Mouse (Mus musculus): ENCODE data around the gene Sgpp1. TPM values are rescaled to one million over a fixed set of nuclear protein-coding genes. Genes with fewer than 3 reads are reported as not detected.
"Not testable (repeated sequence)": the region's sequence is repeated elsewhere in the genome, so short reads cannot be mapped to it uniquely, and the experiment has no call there.

The Sgpp1 gene
- total RNA-seq, 2 experiments from 2014 or later, result 25.9 to 27.2 TPM

DNA sequence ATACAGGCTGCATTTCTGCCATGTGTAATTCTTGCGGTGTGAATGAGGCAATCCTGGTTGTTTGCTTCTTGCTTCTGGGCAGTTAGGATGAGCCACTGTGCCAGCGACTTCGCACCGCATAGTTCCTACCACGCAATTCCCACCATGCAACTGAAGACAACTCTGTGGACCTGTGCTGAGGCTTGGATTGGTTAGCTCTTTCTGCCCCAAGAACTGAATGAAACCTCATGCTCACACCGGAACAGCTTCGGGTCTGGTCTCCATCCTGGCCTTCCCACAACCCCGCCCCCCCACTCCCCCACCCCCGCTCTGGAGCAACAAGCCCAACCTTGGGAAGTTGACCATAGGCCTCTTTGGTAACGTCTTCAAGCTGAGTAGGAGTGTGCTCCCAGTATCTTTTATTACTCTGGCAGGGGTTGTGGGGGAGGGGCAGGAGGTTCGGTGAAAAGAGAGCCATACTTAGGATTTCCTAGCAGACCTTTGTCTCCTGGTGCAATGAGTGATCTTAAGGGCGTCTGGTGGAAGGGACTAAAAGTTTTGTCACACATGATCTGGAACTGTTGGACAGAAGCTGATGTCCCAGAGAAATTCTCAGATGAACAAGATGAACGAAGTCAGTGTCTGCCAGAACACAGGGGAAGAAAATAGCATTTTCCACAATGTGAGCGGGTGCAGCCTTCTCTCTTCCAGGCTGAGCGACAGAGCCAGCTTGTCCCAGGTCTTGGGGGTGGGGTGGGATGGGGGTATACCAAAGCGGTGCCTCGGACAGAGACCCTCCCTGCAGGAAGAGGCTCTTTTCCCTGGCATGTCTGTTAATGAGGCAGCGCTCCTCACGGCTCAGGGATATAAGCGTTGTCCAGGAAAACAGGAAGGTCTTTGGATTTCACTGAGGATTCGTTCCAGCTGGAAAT is 34.1 kb downstream of the Sgpp1 start:
- no peak for DNase-seq
- intact Hi-C loops (cut with DNase I), result no loop called here

DNA sequence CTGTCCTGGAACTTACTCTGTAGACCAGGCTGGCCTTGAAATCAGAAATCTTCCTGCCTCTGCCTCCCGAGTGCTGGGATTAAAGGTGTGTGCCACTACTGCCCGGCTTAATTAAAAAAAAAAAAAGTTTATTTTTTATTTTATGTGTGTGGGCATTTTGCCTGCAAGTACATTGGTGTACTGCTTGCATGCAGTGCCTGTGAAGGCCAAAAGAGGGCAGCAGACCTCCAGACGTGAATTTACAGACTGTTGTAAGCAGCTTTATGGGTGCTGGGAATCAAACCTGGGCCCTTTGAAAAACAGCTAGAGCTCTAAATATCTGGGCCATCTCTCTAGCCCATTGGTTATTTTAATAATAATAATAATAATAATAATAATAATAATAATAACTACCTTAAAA is 36.8 kb downstream of the Sgpp1 start:
- intact Hi-C loops (cut with DNase I), result no loop called here
- DNase-seq, result no peak

DNA sequence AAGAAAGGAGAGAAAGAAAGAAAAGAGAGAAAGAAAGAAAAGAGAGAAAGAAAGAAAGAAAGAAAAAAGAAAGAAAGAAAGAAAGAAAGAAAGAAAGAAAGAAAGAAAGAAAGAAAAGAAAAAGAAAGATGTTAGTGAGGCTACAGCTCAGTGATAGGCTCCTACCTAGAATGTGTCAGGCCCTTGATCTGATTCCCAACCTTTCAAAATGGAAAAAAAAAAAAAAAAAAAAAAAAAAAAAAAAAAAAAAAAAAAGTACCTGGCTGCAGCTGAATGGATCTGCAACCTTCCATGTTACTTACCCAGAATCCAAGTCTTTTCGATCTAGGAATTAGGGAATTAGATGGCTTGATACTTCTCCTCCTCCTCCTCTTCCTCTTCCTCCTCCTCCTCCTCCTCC is 39.7 kb downstream of the Sgpp1 start:
- intact Hi-C loops (cut with DNase I); DNase-seq: not testable (repeated sequence)

DNA sequence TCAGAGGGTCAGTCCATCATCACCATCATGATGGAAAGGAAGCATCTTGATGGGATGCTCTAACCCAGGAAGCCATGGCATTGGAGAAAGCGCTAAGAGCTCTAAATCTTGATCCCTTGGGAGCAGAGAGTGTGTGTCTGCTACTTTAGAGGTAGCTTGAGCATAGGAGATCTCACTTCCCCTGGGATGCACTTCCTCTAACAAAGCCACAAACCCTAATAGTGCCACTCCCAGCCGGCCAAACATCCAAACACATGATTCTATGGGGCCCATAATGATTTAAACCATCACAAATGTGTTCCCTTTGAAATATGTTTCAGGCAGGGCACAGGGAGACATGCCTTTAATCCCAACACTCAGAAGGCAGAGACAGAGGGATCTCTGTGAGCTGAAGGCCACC is 46.5 kb downstream of the Sgpp1 start:
- no peak for DNase-seq
- intact Hi-C loops (cut with DNase I), result no loop called here

DNA sequence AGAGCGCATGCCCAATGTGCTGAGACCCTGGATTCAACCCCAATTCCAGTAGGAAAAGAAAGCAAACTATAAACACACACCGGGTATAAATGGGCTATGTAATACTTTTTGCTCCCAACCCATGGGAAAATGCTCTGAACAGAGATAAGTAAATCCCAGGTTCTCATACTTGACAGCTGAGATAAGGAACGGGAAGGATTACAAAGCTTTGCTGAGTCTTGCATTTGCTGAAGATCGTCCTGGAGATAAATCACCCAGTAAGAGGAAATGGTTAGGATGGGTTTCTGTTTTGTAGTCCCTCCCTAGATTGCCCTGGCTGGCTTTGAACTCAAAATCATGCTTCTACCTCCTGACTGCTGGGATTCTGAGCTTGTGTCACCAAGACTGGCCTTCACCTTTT is 48.2 kb downstream of the Sgpp1 start:
- intact Hi-C loops (cut with DNase I), result no loop called here
- no peak for DNase-seq

DNA sequence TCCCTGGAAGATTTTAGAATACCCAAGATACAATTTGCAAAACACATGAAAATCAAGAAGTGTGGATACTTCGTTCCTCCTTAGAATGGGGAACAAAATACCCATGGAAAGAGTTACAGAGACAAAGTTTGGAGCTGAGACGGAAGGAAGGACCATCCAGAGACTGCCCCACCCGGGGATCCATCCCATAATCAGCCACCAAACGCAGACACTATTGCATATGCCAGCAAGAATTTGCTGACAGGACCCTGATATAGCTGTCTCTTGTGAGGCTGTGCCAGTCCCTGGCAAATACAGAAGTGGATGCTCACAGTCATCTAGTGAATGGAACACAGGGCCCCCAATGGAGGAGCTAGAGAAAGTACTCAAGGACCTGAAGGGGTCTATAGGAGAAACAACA is 51.5 kb downstream of the Sgpp1 start:
- DNase-seq; intact Hi-C loops (cut with DNase I): not testable (repeated sequence)

DNA sequence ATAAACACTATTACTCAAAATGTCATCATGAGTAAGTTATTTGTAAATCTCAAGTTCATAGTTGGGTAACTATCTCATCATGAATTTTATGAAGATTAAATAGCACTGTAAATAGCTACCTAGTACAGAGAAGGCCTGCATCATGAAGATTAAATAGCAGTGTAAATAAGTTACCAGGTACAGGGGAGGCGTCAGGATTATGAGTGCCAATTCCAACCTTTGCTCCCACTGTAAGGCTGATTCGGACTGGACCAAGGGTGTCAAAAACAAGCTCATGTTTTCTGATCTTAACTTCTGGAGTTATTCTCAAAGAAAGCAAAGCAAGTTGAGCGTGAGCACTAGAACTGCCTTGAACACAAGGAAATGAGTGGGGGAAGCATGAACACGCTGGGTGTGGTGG is 51.9 kb downstream of the Sgpp1 start:
- intact Hi-C loops (cut with DNase I), result no loop called here
- no peak for DNase-seq

DNA sequence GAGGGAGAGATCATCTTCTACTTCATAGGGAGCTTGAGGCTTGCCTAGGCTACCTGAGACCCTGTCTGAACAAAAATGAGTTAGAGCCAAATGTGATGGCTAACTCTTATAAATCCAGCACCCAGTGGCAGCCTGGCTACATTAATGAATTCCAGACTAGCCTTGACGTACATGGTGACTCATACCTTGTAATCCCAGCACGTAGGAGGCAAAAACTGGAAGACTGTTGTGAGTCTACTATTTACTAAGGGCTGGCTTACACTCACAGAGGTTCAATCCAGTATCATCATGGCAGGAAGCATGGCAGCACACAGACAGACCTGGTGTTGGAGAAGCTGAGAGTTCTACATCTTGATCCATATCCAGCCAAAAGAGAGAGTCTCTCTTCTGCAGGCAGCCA is 52.7 kb downstream of the Sgpp1 start:
- no peak for DNase-seq
- intact Hi-C loops (cut with DNase I), result no loop called here

DNA sequence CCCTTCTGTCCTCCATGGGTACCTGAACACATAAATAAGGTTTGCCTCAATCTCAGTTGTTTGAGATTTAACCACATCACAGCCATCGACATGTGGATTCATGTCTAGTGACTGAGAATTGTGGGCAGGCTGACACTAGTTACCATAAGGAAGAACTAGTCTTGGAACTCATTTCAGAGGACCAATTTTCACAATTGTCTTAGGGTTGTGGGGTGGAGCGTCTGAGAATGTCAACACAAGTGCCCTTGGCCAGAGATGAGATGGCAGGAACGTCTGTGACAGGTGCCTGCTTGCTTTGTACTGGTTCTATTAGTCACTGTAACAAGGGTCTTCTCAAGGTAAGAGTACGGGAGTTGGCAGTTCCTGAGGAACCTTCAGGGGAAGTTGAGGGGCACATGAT is 54.4 kb downstream of the Sgpp1 start:
- intact Hi-C loops (cut with DNase I), result no loop called here
- no peak for DNase-seq

DNA sequence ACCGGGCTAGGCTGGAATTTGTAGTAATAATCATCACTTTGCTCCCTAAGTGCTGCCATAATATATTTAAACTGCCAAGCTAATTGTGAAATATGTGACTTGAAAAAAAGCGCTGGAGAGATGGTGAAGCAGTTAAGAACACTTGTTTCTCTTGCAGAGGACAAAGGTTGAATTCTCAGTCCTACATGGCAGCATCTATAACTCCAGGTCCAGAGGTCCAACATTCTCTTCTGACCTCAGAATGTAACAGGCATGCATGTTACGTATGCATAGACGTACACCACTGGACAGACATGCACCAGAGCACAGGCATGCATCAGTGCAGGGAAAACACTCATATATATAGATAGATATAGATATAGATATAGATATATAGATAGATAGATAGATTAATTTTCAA is 57.1 kb downstream of the Sgpp1 start:
- intact Hi-C loops (cut with DNase I), result no loop called here
- DNase-seq, result no peak

DNA sequence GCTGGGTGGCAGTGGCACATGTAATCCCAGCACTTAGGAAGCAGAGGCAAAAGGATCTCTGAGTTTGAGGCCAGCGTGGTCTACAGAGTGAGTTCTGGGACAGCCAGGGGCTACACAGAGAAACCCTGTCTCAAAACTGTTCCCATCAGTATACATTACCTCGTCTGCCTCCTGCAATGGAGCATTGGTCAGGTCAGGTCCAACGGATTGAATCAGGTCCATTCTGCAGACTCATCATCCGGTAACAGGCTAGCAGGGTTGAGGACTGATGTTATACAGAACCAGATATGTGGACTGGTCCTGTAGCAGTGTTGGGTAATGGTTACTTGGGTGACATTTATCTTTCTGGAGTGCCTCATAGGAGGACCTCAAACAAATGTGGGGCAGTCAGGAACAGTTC is 62.9 kb downstream of the Sgpp1 start:
- intact Hi-C loops (cut with DNase I), result no loop called here
- DNase-seq, result no peak

DNA sequence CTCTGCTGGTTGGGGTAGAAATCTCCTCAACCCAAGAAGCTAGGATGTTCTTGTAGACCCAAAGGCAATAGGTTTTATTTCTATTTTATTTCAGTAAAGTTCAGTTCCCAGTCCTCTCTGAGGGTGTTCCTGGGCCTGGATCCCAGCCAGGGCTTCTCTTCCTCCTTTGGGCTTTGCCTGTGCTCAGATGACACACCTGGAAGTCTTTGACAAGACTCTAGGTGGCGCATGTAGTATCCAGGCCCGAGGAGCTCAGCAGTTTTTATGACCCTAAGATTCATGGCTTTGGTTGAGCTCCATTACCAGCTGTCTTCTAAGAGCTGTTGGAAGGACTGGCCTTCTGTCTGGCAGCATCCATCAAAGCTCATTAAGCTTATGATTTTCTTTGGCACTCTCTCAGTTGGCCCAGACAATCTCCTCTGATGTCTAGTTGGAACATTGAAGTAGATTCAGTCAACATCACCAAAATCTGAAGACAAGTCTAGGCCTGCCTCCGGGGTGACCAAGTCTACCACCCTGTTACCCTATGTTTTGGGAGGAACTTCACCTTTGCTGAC is 63.7 kb downstream of the Sgpp1 start:
- intact Hi-C loops (cut with DNase I), result no loop called here

DNA sequence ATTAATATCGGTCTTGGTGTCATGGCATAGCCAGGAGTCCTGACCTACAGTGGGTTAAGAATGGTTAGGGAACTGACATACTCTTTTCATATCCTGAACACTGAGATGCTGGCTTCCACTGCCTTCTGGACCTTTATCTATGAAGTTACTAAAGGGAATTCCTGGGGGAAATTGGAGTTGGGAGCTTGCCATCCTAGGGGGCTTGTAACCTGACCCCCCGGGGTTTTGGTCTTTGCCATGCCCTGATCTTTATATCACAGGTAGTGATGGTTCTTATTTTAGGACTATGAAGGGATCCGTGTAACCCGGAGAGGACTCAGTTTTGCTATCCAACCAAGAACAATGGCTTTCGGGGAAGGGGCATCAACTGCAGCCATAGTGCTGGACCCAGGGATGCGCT is 64.9 kb downstream of the Sgpp1 start:
- intact Hi-C loops (cut with DNase I), result no loop called here
- peak; percentile 15 for DNase-seq

More for the DNA sequence above, 63.7 kb downstream of the Sgpp1 start:
- DNase-seq, result no peak

DNA sequence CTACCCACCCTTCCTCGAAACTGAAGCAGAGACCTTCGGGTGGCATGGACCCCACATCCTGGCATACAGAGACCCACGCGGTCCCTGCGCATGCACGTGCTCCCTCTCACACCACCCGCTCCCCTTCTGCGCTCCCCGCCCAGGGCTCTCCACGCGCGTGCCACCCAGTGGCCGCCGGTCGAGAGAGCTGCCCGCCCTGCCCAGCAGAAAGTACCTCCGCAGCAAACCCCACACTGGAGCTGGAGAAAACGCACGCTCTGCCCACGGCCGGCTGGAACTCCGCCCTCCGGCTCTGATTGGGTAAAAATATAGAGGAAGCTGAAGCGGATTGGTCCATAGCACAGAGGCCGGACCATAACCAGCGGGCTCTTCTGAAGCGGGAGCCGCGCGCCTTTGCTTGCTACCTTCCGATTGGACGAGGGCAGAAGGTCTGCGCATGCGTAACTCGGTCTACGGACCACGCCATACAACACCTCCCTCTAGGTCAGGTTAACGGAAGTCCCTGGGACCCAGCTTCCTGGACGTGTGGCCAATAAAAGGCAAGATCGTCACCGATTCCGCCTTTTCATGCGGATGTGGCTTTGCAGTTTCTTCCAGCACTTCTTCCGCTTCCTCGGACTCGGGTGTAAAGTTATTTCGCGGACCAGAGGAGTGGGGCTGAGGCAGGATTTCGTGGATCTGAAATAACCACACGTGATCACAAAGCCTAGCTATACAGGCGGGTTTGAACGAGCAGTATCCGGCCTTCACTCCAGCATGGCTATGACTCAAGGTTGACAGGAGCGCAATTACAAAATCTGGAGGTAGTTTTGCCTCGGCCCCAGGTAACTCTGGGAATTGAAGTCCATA is 66.0 kb downstream of the Sgpp1 start, which contains the start of gene Wdr89:
TSS of gene Wdr89 (minus strand) at position 280 of the 849 bp plus-strand sequence.
- DNase-seq, result peak; percentile 100
- intact Hi-C loops (cut with DNase I), result no loop called here

DNA sequence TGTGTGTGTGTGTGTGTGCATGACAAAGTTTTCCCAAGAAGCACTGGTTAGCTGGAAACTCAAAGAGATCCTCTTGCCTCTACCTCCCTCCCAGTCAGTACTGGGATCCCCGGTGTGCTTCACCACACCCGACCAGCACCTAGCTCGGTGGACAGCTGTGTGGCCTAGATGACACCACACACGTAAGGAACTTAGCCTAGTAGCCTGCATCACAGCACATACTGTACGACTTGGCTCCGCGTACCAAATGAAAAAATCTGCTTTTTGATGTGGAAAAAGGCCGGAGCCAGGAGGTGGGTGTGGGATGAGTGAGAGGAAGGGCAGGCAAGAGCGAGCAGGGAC is 66.6 kb downstream of the Sgpp1 start:
- intact Hi-C loops (cut with DNase I), result no loop called here
- no peak for DNase-seq

DNA sequence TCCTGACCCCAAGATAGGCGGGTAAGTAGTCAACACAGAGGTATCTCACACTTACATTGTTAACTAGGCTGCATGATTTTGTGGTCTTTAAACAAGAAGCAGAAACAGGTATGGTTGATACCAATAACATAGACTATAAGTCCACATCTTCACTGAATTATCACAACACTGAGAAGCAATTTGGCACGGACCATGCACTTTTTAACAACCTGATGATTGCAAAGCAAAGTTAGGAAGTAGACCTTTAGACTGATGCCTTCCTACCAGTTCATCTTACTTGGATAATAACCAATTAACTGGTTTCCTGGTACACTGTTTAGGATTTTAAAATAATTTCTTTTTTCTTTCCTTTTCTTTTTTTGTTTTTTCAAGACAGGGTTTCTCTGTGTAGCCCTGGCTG is 67.3 kb downstream of the Sgpp1 start:
- no peak for DNase-seq
- intact Hi-C loops (cut with DNase I), result no loop called here

DNA sequence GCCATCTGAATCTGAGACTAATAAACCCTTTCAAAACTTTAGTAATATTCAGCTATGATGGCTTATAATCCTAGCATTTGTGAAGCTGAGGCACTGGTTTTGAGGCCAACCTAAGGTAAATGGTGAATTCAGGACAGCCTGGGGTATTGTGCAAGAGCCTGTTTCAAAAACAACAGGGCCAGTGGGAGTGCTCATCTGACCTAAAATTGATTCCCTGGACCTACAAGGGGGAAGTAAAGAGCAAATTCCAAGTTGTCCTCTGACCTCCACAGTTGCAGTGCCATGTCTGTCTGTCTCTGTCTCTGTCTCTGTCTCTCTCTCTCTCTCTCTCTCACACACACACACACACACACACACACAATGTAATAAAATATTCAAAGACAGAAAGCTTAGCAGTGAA is 68.6 kb downstream of the Sgpp1 start:
- intact Hi-C loops (cut with DNase I), result no loop called here
- no peak for DNase-seq

DNA sequence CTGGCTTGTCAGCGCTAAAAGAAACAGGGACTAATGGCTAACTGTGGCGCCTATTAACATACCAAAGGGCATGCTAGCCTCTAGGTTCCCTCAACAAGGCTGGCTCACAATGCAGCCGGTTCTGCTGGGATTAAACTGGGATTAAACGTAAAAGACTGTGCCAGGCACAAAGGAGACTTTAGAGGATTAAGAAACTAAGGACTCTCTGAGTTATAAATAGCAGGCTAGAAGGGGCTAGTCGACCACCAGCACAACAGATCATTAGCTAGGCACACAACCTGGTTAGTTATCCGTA is 71.1 kb downstream of the Sgpp1 start:
- intact Hi-C loops (cut with DNase I), result no loop called here

More for the DNA sequence above, 71.1 kb downstream of the Sgpp1 start:
- DNase-seq, result no peak
